Mouse (Mus musculus): ENCODE measurements at regions not wholly inside any gene's neighbourhood (a gene's known extent, or its start where the extent isn't known, plus 50 kb on each side); places are given as distances from the start of the nearest gene placed in this dataset.

GRCm38 (mm10) chr2:99236968-99237367 lies 569.9 kb upstream of the Gm10800 start:
- Histone ChIP-seq H3K4me2 (replicated peaks) (no peak overlapping the region; the same call in 1 of the 2 replicates), H3K4me3 (replicated peaks; ENCODE audit: low read length) (no peak overlapping the region), H3K4me1 (replicated peaks; ENCODE audit: control insufficient read depth, insufficient read depth, low read length) (no peaks in the 10 kb centered on the region), H3K27ac (no peak overlapping the region), H3K36me3 (replicated peaks; ENCODE audit: control insufficient read depth, insufficient read depth) (no peaks in the 10 kb centered on the region), H3K9me3 (ENCODE audit: control insufficient read depth, low read length) (no peaks in the 10 kb centered on the region), H3K9ac (no peak overlapping the region), H3K27me3 (ENCODE audit: control insufficient read depth, insufficient read depth, low read length) (no peaks in the 10 kb centered on the region)
- DNase-seq (ENCODE audit: low spot score) (peak; percentile 85), ATAC-seq (ENCODE audit: low FRiP score) (no peak)
- WGBS, result 3% methylated on average over 7 of the region's 7 CpGs

Data from hindbrain, embryonic 14.5 days (tissue).